Mouse (Mus musculus) mouse trophoblast stem cell (cell line): Measurements from ENCODE around the gene 1700019N19Rik.

Source experiments
- in situ Hi-C, 2 experiments: fragments of 300-500 bp; cut with MseI, MboI; formaldehyde crosslinking; loops; 2 replicates in 1 of 2; 3 replicates in 1 of 2; pipeline ENCODE4 v1.15.1; 2025

1700019N19Rik gene

GRCm38 (mm10) chr19:58808864-58809263 lies 14.6 kb upstream of the 1700019N19Rik start:
- in situ Hi-C loops: loop anchor here (5.0 to 25.0 kb wide), 2 partner anchors 98 to 403 kb away; partner anchors contain the start of gene Kcnk18 (in 1 of the 2)

- in situ Hi-C loops: loop anchor here (5.0 to 25.0 kb wide), 2 partner anchors 101 to 406 kb away; partner anchors contain the start of gene Kcnk18 (in 1 of the 2)
These were observed 12.1 kb upstream of the 1700019N19Rik start for GRCm38 (mm10) chr19:58806364-58806763.

DNA sequence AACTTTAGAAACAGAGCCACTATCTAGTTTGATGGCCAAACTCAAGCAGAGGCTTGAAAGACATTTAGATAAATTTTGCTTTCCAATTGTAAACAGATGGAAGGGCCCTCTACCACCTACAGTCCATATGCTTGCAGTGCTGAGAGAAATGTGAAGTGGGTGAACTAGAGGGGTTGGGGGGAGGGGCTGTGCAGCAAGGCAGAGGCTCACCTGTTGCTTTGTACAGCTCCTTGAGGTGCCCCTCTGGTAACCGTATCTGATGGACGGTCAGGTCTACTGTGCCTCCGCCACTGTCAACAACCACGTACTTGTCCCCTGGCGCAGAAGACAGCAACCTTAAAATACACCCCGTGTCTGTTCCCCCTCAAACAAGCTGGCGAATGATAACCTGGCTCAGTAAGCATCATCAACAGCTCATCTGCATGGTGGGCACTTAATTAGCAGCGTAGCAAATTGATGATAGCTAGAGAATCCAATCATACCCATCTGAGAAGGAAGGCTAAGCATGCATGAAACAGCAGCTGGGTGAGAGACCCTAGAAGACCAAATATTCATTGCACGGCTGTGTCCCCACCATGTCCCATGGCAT lies 11.0 kb upstream of the 1700019N19Rik start:
- in situ Hi-C loops: loop anchor here (5.0 to 25.0 kb wide), 2 partner anchors 102 to 407 kb away; partner anchors contain the start of gene Kcnk18 (in 1 of the 2)

GRCm38 (mm10) chr19:58795114-58795669 lies 931 bp upstream of the 1700019N19Rik start:
- in situ Hi-C loops: no loop called here

DNA sequence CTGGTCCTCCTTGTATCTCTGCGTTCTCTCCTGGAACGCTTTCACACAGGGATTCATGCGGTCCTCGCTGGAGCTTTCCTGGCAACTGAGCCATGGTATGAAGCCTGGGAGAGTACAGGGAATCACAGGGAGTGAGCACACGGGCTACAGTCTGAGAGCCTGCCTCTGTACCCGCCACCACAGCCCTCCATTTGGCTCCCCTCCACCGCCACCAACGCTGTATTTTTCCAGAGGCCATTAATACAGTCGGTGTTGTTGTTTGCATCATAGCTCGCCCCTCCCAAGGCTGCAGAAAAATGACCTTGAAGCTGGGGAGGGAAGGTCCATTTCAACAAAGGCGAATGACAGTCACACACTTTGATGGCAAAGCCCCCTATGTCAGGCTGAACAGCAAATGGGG lies 5.1 kb downstream of the 1700019N19Rik start:
- in situ Hi-C loops: no loop called here

DNA sequence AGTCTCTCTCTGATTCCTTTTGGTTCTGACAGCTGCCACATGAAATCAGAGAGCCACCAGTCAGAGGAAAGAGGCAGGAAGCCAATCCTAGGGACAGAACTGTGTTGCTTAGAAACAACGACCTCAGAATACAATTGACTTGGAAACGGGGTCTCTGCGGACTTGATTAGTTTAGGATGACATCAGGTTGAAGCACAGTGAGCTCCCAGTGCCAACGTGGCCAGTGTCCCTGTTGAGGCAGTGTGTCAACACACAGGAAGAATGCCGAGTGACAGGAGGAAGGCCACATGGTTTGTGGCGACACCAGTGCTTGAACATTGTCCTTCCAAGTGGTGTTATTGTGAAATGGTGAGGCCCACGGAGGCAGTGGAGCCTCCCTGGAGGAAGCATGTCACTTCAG lies 10.3 kb downstream of the 1700019N19Rik start:
- in situ Hi-C loops: no loop called here

DNA sequence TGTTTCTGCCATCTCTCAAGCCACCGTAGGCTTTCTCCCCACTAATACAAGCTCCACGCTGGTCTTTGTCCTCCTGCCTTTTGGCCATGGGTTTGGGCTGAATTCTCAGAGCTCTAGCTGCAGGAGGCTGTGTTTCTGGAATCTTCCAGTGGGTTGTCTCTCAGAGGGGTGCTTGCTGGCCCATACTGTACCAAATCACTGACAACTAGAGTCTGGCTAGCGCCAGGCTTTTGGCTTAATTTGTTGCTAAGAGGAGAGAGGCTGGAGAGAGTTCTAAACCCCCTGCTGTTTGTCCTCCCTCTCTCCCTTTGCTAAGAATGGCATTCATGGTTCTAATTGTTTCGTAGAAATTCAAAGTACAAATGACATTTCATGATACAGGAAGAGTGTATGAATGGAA lies 12.7 kb downstream of the 1700019N19Rik start:
- in situ Hi-C loops: no loop called here

DNA sequence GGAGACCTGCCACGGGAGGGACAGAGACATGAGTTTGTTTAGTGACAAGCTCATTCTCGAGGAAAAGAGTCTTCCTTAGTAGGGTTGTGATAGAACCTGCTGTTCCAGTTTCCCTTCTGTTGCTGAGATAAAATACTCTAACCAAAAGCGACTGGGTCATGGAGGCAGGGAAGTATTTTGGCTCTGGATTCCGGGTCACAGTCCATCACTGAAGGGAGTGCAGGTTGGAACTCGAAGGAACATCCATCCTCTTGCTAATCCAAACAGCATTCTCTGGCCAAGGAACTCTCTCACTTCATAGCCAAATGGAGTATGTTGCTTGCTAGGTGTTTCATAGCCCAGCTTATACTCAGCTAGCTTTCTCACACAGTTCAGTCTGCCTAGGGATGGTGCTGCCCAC lies 17.8 kb downstream of the 1700019N19Rik start:
- in situ Hi-C loops: no loop called here

DNA sequence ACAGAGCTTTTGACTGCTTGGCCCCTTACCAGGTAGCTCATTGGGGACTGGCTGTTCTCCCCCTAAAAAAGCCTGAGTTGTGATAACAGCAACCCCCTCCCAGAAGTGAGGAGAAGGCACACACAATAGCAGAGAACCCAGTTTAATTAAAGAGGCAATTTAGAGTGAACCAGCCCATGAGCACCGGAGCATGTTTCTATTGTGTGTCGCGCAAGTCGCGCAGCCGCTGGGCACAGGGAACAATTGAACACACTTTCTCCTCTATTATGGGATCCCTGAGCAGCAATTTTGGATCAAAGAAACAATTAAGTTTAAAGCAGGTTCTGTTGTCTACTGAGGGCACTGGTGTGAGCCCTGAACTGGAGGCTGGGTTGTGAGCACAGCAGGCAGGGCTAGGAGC lies 26.9 kb downstream of the 1700019N19Rik start:
- in situ Hi-C loops: no loop called here

GRCm38 (mm10) chr19:58762848-58763541 lies 31.3 kb downstream of the 1700019N19Rik start:
- in situ Hi-C loops: no loop called here

GRCm38 (mm10) chr19:58762316-58762715 lies 31.9 kb downstream of the 1700019N19Rik start:
- in situ Hi-C loops: no loop called here

DNA sequence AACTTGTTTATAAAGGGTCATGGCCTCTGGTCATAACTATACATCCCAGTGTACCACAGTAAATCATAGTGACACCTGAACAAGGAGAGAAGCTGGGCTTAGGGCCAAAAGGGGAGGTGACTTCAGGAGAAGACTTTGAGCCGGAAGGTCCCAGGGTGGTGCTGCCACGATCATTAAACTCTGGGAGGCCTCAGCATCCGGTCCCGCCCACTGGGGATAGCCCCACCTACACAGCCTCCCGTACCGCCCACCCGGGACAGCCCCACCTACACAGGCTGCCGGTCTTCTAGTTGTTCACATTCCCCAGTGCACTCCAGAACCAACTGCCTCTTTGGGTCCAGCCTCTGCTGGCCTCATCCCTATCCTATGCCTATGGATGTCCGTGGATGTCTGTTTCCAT lies 34.8 kb downstream of the 1700019N19Rik start, which contains the start of gene Pnliprp2:
TSS of gene Pnliprp2 (plus strand) at position 297 of the 400 bp plus-strand sequence.
- in situ Hi-C loops: no loop called here

DNA sequence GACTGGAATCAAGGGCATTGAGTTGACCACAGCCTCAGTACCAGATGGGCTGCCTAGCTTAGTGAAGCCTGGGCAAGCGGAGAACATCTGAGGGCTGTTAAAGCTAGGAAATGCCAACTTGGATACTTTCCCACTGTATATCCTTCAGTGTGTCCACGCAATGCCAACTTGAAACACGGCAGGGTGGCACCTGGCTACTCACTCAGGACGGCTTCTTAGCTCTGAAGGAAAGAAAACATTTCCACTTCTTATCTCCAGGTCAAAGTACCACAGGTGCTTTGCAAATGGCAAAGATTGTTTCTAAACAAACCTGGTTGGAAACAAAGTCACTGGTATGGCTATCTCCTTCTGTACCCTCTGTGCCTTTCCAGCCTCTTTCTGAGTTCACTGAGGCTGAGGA lies 35.4 kb downstream of the 1700019N19Rik start:
- in situ Hi-C loops: no loop called here

DNA sequence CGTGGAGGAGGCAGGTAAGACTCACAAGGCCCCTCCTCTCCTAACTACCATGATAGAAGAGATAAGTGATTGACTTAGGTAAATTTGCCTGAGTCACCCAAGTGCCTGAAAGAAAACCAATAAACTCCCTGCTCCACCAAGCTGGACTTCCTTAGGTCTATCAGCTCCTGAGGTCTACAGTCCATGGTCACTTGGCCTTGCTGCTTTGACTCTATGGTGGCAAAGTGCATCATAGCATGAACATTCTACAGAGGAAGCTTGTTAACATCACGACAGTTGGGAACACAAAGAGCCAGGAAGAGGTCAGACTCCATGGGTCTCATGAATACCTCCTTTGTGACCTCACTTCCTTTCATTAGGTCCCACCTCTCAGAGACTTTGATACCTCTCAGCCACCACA lies 42.8 kb downstream of the 1700019N19Rik start:
- in situ Hi-C loops: no loop called here

GRCm38 (mm10) chr19:58750822-58751221 lies 43.4 kb downstream of the 1700019N19Rik start:
- in situ Hi-C loops: no loop called here

DNA sequence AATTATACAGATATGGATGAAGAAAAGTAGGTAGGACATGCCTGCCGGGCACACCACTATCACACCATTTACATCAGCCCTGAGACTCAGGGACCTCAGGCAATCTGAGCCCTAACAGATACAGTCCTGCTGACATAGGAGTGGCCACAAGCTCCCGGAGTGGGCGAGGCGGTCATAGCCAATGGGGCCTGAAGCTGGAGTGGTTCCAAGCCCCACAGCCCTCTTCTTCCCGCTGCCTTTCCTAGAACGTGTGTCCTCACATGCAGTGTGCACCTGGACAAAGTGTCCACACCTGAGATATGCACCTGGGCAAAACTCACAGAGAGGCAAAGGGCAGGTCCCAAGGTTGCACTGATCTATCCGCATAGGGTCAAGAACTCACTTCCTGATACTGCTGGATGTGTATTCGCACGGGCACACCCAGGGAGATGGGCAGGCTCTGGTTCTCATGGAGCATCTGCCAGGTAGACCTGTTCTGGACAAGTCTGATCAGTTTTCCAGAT lies 46.7 kb downstream of the 1700019N19Rik start:
- in situ Hi-C loops: no loop called here

- in situ Hi-C loops: no loop called here
These were observed 50.5 kb downstream of the 1700019N19Rik start for GRCm38 (mm10) chr19:58743736-58744135.

GRCm38 (mm10) chr19:58742711-58743110 lies 51.5 kb downstream of the 1700019N19Rik start:
- in situ Hi-C loops: no loop called here

- in situ Hi-C loops: no loop called here
These were observed 53.2 kb downstream of the 1700019N19Rik start for GRCm38 (mm10) chr19:58741036-58741435.

- in situ Hi-C loops: no loop called here
These were observed 56.1 kb downstream of the 1700019N19Rik start for GRCm38 (mm10) chr19:58738111-58738510.
